Mouse (Mus musculus) layer of hippocampus, adult 6 months (tissue): ENCODE measurements around the gene Plekhh1. TPM values are rescaled to one million over a fixed set of nuclear protein-coding genes. Genes with fewer than 3 reads are reported as not detected.

Source experiments
- long read RNA-seq, 2 experiments: library from polyadenylated mRNA; unstranded; transcript quantifications; one replicate each; pipeline ENCODE4 v2.0.0; 2019 to 2020
- polyA plus RNA-seq: library from polyadenylated mRNA; unstranded; fragments of <200 nt; fragmentation: Nextera tagmentation; gene quantifications from 2 replicates; pipeline ENCODE4 v1.2.3, GENCODE M21; 2021

Gene Plekhh1
- polyA plus RNA-seq, result 2.8 and 3.5 TPM in 2 replicates
- long read RNA-seq, experiment 1, partial matches to known transcripts, result 4 of 4 reads
- long read RNA-seq, experiment 1, other reads (novel, unspliced or antisense), result 0 of 4 reads
- long read RNA-seq, experiment 2, full-length matches to known transcripts, result 15 of 35 reads
- long read RNA-seq, experiment 2, partial matches to known transcripts, result 12 of 35 reads
- long read RNA-seq, experiment 2, other reads (novel, unspliced or antisense), result 8 of 35 reads

DNA sequence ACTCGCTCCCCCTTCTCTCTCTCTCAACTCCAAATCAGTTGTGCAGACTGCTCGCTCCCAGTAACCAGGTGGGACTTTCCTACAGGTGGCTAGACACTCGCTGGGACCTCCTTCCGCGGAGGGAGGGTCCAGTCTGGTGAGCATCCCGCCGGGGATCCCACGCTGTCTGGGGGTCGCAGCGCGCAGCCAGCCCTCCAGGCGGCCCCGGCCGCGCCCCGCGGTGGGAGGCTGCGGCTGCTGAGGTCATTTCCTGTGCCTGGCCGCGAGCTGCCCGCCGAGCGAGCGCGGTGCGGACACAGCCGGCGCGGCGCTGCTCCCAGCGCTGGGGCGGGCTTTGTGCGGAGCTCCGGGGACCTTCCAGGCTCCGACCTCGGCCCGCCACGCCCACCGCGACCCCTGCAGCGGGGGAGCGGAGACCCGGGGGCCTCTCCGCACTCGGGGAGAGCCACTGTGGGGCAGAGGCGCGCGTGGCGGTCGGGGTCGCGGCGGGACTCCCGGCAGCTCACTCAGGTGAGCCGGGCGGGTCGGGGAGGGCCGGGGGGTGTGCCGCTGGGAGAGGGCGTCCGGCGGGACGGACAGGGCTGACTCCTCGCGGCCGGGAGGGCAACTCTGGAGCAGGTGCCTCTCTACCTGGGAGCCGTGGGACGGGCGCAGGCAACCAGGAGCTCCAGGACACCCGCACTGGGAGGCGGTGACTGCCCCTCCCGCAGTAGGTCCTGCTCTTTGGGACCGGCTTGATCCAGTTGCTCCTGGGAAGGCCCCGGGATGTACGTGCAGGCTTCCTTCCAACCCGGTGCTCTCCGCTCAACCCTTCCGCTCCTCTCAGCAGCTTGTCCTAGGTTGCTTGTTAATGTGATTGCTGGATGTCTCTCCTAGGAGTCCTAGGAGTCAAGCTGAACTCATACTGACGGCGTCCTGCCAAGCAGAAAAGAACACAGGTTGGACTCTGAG is at the start of gene Plekhh1:
Gene Plekhh1, plus strand, starts transcription at position 253 of the 951 bp plus-strand sequence.

DNA sequence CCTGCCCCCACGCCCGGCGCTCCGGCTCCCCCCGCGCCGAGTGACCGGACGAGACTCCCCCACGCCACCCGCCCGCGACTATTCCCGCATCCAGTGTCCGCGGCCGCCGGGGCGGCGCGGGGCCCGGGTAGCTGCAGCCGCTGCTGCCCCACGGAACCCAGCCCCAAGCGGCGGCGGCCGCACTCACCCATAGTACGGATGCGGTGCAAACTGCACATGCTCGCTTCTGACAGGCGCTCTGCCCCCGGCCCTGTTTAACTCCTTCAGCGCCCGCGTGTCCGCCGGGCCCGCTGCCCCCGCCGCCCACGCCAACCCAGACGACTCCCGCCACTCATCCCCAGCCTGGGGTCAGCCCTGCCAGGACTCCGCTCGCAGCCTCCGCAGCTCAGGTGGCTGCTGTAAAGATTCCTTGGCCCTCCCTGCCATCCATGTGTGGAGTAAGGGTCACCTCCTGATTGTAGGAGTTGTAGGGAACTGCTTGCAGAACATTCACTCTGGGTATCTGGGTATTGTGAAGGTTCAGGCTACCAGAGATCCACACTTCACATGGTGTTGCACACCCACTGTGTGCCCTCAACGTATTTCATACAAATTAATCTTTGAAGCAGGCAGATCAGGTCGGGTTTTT is 21.7 kb upstream of the Plekhh1 start, which contains the start of gene Tmem229b:
Gene Tmem229b, minus strand, starts transcription at position 502 of the 628 bp plus-strand sequence.

DNA sequence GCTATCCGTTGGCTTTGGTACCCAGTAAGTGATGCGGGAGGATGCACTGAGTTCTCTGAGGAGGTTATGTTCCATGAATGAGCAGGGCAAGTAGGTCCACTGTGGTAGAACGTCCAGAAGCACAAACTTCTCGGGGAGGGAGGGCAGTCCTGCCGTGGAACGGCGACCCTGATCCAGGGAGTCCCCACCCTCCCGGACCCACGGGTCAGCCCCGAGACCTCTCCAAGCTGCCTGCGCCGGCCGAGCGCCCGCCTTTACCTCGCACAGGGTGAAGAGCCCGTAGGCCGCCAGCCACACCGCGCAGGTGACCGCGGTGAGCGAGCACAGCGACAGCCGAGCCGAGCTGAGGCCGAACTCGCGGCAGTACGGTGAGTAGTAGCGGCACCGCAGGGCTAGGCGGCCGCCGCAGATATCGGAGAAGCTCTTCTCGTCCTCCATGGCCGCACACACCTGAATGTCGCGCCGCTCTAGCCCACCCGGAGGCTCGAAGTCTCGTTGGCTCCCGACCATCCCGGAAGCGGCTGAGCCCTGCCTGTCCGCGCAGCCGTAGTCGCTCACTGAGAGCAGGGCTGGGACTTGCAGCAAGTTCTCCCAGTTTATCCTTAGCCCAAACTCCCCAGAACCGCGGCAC is 60.3 kb downstream of the Plekhh1 start, which contains the start of gene Pigh:
Gene Pigh, minus strand, starts transcription at position 470 of the 631 bp plus-strand sequence.

DNA sequence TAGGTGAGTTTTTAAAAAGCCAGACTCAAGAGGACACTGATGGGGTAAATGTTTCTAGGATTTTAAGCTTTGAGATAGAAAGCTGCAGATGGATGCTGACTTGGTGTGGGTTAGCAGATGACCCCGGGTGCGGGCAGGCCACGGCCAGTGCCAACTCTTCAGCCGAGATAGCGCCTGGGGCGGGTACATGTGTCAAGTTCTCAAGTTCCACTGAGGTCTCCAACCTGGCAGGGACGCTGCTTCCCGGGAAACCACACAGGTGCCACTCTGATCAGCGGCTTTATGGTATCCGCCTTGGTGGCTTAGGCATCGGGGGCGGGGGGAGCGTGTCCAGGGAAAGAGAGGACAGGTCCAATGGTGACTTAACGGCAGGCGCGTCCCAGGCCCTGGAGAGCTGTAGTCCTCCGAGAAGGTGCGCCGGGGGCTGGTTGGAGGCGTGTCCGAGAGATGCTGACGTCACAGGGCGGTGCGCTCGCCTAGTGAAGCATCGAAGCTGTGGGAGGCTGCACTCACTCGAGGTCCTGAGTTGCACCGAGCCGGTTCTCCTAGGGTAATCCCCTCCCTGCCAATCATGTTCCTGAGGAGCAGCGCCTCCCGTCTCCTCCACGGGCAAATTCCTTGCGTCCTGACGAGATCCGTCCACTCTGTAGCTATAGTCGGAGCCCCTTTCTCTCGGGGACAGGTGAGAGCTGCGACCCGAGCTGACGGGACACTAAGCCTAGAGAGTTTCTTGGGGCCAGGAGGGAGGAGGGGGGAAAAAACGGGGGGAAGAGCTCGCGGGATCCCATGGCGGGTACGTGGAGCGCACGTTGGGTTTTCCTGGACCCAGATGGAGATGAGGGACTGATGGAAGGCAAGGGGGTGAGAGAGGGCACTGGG is 101.6 kb downstream of the Plekhh1 start, which contains the start of gene Arg2:
Gene Arg2, plus strand, starts transcription at position 479 of the 879 bp plus-strand sequence.

Other genes with a start within 250 kb of the Plekhh1 start
- 221 and 235 TPM in 2 replicates for gene Atp6v1d, start 167.5 kb upstream of the Plekhh1 start, polyA plus RNA-seq
- gene Eif2s1, start 167.3 kb upstream of the Plekhh1 start, polyA plus RNA-seq, result 59.0 and 66.4 TPM in 2 replicates
- 0.45 and 2.1 TPM in 2 replicates for gene Plek2, start 122.2 kb upstream of the Plekhh1 start, polyA plus RNA-seq
- 8.1 and 8.8 TPM in 2 replicates for gene Tmem229b, start 21.5 kb upstream of the Plekhh1 start, polyA plus RNA-seq
- gene Pigh, start 60.5 kb downstream of the Plekhh1 start, polyA plus RNA-seq, result 8.8 and 10.2 TPM in 2 replicates
- gene Arg2, start 101.6 kb downstream of the Plekhh1 start, polyA plus RNA-seq, result 2.8 and 3.7 TPM in 2 replicates
- gene Vti1b, start 143.5 kb downstream of the Plekhh1 start, polyA plus RNA-seq, result 315 and 321 TPM in 2 replicates
- gene Rdh11, start 163.1 kb downstream of the Plekhh1 start, polyA plus RNA-seq, result 10.4 TPM in 2 replicates
- 2.4 and 3.0 TPM in 2 replicates for gene Rdh12, start 179.8 kb downstream of the Plekhh1 start, polyA plus RNA-seq